Mouse (Mus musculus) Patski (cell line): ENCODE data around the gene Palm2. TPM values are rescaled to one million over a fixed set of nuclear protein-coding genes. Genes with fewer than 3 reads are reported as not detected.
A peak's percentile ranks its signal among the peaks of the same experiment; 100 is the strongest.

ENCODE experiments used
- ATAC-seq: fragments of 100-300 bp; one replicate; pipeline ENCODE4 v1.8.0; 2021
- CTCF ChIA-PET: fragments of 350-600 bp; sonication (Branson Sonifier 250); formaldehyde crosslinking; loops from one replicate; lab custom pipeline; 2022; ENCODE audit warnings: inconsistent platforms; lab: Charles Lee
- POLR2A ChIA-PET: fragments of 350-600 bp; sonication (Branson Sonifier 250); formaldehyde crosslinking; loops from one replicate; lab custom pipeline; 2022; ENCODE audit warnings: antibody characterized with exemption, inconsistent platforms; lab: Charles Lee
- DNase-seq: peaks from one replicate; pipeline ENCODE4 v3.0.0-alpha.2; 2011; ENCODE audit warnings: low read depth, low spot score
- H3K27me3 ChIP-seq: fragments of 371-371 bp; one replicate; pipeline ENCODE4 v1.5.1; 2021
- CTCF ChIP-seq: fragments of 100-300 bp; IDR thresholded peaks from one replicate; pipeline ENCODE4 v1.5.1; 2021
- in situ Hi-C: fragments of 300-500 bp; cut with MboI; formaldehyde crosslinking; loops from 3 replicates; pipeline ENCODE4 v1.11.1; 2018; ENCODE audit warnings: low pct_unique_long_range_greater_than_20kb, mixed read lengths
- polyA plus RNA-seq: library from polyadenylated mRNA; unstranded; gene quantifications from one replicate; pipeline ENCODE4 v1.2.3, GENCODE M21; 2021

The Palm2 gene
- polyA plus RNA-seq, 1 experiment from 2014 or later = 0.71 TPM

GRCm38 (mm10) chr4:57513241-57513933 lies 79.3 kb downstream of the Palm2 start:
- ATAC-seq (no peak), DNase-seq (no peak)
- ChIA-PET POLR2A (no interaction called here), CTCF (no interaction called here)
- TF ChIP-seq CTCF = no peak
- in situ Hi-C loops = no loop called here
- H3K27me3 ChIP-seq = no peaks in the 10 kb centered on the region

- no peak for ATAC-seq
- POLR2A ChIA-PET = no interaction called here
- CTCF ChIA-PET = no interaction called here
- in situ Hi-C loops = no loop called here
- DNase-seq = no peak
- no peaks in the 10 kb centered on the region for H3K27me3 ChIP-seq
- no peak for TF ChIP-seq CTCF
Measured at GRCm38 (mm10) chr4:57514003-57514937, 80.2 kb downstream of the Palm2 start.

GRCm38 (mm10) chr4:57515356-57515755 lies 81.3 kb downstream of the Palm2 start:
- no peaks in the 10 kb centered on the region for H3K27me3 ChIP-seq
- CTCF ChIA-PET = interaction anchor here (1.4 to 1.5 kb wide), 2 partner anchors 11 to 12 kb away, joined by 3 to 4 read pairs; no protein-coding TSS in a partner anchor
- DNase-seq (no peak), ATAC-seq (no peak)
- POLR2A ChIA-PET = no interaction called here
- in situ Hi-C loops = no loop called here
- no peak for TF ChIP-seq CTCF

GRCm38 (mm10) chr4:57523456-57523855 lies 89.4 kb downstream of the Palm2 start:
- CTCF ChIA-PET = no interaction called here

GRCm38 (mm10) chr4:57524461-57524860 lies 90.4 kb downstream of the Palm2 start:
- DNase-seq (no peak), ATAC-seq (no peak)
- no peaks in the 10 kb centered on the region for H3K27me3 ChIP-seq
- no peak for TF ChIP-seq CTCF
- in situ Hi-C loops = no loop called here
- ChIA-PET POLR2A (no interaction called here), CTCF (no interaction called here)

More at GRCm38 (mm10) chr4:57523456-57523855, 89.4 kb downstream of the Palm2 start:
- DNase-seq (no peak), ATAC-seq (no peak)
- POLR2A ChIA-PET = no interaction called here
- no peaks in the 10 kb centered on the region for H3K27me3 ChIP-seq
- in situ Hi-C loops = no loop called here
- TF ChIP-seq CTCF = no peak

GRCm38 (mm10) chr4:57525221-57526011 lies 91.4 kb downstream of the Palm2 start:
- POLR2A ChIA-PET = no interaction called here

GRCm38 (mm10) chr4:57528296-57528695 lies 94.2 kb downstream of the Palm2 start:
- in situ Hi-C loops = no loop called here
- CTCF ChIA-PET = no interaction called here

More at GRCm38 (mm10) chr4:57525221-57526011, 91.4 kb downstream of the Palm2 start:
- in situ Hi-C loops = no loop called here
- no peak for DNase-seq
- CTCF ChIA-PET = interaction anchor here (1.0 kb wide), 1 partner anchor 9 kb away, joined by 3 read pairs; no protein-coding TSS in a partner anchor
- H3K27me3 ChIP-seq = no peaks in the 10 kb centered on the region
- no peak for TF ChIP-seq CTCF
- ATAC-seq = no peak

GRCm38 (mm10) chr4:57533686-57534085 lies 99.6 kb downstream of the Palm2 start:
- no peak for TF ChIP-seq CTCF
- DNase-seq = no peak
- ChIA-PET POLR2A (no interaction called here), CTCF (no interaction called here)
- ATAC-seq = no peak
- in situ Hi-C loops = no loop called here
- H3K27me3 ChIP-seq = no peaks in the 10 kb centered on the region

More at GRCm38 (mm10) chr4:57528296-57528695, 94.2 kb downstream of the Palm2 start:
- no peaks in the 10 kb centered on the region for H3K27me3 ChIP-seq
- ATAC-seq (no peak), DNase-seq (no peak)
- POLR2A ChIA-PET = no interaction called here
- no peak for TF ChIP-seq CTCF

- POLR2A ChIA-PET = no interaction called here
- ATAC-seq (no peak), DNase-seq (no peak)
- no peak for TF ChIP-seq CTCF
- CTCF ChIA-PET = no interaction called here
- in situ Hi-C loops = no loop called here
- H3K27me3 ChIP-seq = no peaks in the 10 kb centered on the region
Measured at GRCm38 (mm10) chr4:57534232-57534631, 100.2 kb downstream of the Palm2 start.

- CTCF ChIA-PET = interaction anchor here (1.0 kb wide), 1 partner anchor 23 kb away, joined by 3 read pairs; no protein-coding TSS in a partner anchor
- in situ Hi-C loops = no loop called here
- H3K27me3 ChIP-seq = no peaks in the 10 kb centered on the region
Measured at GRCm38 (mm10) chr4:57535087-57535486, 101.0 kb downstream of the Palm2 start.

More at GRCm38 (mm10) chr4:57535087-57535486, 101.0 kb downstream of the Palm2 start:
- DNase-seq (no peak), ATAC-seq (no peak)
- POLR2A ChIA-PET = no interaction called here
- TF ChIP-seq CTCF = peak; percentile 48
